Mouse (Mus musculus) G1E-ER4 (cell line): ENCODE results near the gene Dnajb12. TPM values are rescaled to one million over a fixed set of nuclear protein-coding genes. Genes with fewer than 3 reads are reported as not detected.

Experiments
- GATA1 ChIP-seq: IDR thresholded peaks from one replicate; pipeline ENCODE4 v1.8.0; 2012; ENCODE audit warnings: low read length, inconsistent platforms
- polyA plus RNA-seq: library from polyadenylated mRNA; stranded (reverse); fragments of >175 nt; gene quantifications from 2 replicates; pipeline ENCODE4 v1.2.3, GENCODE M21; 2012

Gene Dnajb12
- polyA plus RNA-seq, 1 experiment: 33.1 TPM

DNA sequence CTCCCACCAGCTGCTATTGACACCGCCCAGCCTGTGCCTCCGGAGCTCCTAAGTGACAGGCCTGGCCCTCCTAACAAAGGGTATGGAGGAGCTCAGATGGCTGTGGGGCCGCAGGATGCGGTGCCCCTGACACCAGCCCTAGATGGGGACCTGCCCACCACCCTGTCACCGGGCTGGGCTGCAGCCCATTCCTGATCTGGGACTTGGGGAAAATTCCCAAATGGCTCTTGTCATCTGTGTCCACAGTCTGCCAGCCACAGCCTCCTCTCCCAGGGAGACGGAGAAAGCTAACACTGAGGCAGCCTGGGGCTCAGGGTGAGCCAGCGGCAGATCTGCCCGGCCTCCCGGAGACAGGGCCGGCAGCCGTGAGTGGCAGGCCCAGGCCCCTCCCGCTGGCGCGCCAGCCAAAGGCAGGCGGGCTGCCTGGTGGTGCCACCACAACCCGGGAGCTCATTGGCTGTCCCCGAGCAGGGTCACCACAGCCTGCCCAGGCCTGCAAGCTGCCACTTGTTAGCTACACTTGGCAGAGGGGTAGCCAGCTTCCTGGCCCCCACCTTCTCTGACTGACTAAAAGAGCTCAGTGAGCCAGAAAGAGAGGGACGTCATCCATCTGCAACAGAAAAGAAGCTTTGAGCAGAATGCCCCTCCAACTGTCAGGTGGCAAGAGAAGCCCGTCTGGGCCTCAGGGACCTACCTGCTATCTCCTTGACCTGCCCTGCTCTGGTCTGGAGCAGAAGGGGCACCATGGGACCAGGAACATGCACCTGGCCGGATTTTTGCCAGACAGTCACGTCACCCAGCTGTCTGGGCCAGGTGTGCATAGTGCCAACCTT, 20.2 kb downstream of the Dnajb12 start:
- no peak for TF ChIP-seq GATA1

GRCm38 (mm10) chr10:59900174-59900435, 20.7 kb downstream of the Dnajb12 start:
- no peak for TF ChIP-seq GATA1

DNA sequence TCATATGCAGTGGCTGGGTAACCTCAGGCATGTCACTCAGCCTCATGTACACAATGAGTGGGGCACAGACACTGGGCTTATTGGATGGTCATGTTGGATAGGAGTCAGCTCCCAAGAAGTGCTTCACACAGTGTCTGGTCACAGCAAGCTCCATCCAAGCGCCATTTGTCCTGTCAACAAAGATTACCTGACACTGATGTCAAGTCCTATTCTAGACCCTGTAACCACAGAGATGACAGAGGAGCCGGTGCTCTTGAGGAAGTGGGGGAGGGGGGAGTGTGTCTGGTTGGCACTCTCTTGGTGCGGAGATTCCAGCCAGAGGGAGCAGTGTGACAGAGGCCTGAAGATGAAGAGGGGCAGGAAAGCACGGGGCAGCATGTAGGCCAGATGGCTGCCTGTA, 21.6 kb downstream of the Dnajb12 start:
- no peak for TF ChIP-seq GATA1

GRCm38 (mm10) chr10:59901463-59901862, 22.1 kb downstream of the Dnajb12 start:
- TF ChIP-seq GATA1: no peak

DNA sequence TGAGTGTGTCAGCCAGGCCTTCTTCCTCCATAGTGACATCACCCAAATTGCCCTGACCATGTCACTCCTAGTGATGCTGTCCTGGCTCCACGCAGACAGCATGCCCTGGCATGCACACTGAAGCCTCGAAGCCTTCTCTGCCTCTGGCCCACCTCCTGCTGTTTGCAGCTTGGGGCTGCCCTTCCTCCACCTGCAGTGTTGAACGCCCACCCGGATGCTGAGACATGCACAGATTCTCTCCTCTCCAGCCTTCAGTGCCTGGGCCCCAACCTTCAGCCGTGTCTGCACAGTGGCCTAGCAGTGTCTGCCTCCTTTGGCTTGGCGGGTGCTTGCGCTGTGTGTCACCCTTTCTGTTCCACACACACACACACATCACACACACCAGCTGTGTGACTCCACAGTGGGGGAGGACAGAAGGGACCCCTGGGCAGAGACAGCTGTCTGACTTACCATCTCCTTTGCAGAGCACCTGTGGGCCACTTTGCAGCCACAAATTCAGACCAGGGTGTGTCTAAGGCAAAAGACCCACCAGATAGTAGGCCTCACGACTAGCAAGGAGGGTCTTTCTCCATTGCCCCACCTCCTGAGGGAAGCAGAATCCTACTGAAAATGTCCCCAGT, 22.7 kb downstream of the Dnajb12 start:
- TF ChIP-seq GATA1: no peak

DNA sequence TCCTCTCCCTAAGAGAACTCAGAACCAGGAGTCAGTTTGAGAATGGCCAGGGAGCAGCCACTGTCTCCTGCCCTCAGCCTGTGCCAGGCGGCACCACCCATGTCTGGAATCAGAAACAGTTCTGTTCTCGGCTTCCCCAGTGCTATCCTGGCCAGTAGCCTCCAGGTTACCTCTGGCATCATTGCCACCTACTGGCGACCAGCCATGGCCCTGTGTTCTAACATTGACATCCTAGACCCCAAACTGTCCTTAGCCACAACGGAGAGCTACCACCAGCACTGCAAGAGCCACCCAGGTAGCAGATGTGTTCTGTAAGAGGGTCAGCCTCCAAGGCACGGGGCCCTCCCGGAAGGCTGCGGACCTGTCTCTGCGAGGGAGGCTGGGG, 23.2 kb downstream of the Dnajb12 start:
- TF ChIP-seq GATA1: no peak

DNA sequence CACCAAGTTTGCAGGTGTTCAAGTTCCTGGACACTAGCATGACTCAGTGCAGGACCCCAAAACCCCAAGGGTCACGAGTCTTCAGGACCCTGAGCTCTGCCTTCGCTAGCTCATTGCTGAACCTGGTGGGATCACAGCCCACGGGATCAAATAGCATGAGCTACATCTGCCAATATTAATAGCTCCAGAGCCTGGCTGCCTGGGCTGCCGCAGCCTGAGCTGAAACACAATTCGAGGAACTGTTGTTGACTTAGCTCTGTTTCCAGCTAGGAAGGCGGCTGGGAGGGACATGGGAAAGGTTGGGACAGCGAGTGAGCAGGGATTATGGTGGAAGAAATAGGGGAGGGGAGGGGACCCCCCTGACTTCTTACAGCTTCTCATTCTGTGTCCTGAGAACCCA, 23.8 kb downstream of the Dnajb12 start:
- TF ChIP-seq GATA1: no peak

- TF ChIP-seq GATA1: no peak
Measured at GRCm38 (mm10) chr10:59907080-59907609, 27.8 kb downstream of the Dnajb12 start.

GRCm38 (mm10) chr10:59907695-59908299, 28.4 kb downstream of the Dnajb12 start:
- no peak for TF ChIP-seq GATA1

GRCm38 (mm10) chr10:59908776-59909315, 29.5 kb downstream of the Dnajb12 start:
- no peak for TF ChIP-seq GATA1

- TF ChIP-seq GATA1: no peak
Measured at GRCm38 (mm10) chr10:59909357-59909847, 30.0 kb downstream of the Dnajb12 start.

GRCm38 (mm10) chr10:59911091-59911490, 31.7 kb downstream of the Dnajb12 start:
- no peak for TF ChIP-seq GATA1

GRCm38 (mm10) chr10:59911561-59912198, 32.3 kb downstream of the Dnajb12 start:
- TF ChIP-seq GATA1: no peak

DNA sequence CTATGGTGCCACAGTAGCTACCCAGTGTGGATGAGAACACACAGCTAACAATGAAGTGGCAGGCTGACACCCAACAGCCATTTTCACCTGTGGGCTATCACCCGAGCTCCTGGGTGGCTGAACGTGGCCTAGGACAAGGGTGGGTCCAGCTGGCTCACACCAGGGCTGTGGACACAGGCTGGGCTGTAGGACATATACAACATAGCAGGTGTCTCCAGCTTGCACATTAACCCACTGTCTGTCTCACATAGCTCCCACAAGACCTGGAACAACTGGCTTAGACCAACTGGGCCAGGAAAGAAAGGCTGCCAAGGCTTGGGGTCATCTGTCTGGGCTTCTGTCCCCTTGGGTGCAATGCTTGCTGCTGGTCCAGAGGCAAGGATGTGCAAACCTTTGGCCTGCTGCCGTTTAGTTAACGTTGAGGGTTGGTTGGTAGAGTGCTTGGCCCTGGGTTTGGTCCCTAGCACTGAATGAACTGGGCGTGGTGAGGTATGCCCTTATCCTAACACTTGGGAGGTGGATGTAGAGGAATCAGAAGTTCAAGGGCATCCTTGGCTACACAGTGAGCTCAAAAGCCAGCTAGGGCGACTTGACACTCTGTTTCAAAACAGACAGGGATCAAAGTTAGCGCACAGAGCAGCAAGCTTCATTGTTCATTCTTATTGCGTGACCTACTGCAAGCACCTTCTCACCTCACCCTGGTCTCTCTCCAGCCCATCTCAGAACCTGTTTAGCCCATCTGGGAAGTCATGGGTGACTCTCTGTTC, 36.0 kb downstream of the Dnajb12 start:
- no peak for TF ChIP-seq GATA1

- TF ChIP-seq GATA1: no peak
Measured at GRCm38 (mm10) chr10:59916159-59916558, 36.8 kb downstream of the Dnajb12 start.
